ENCODE assay signal across 9 mouse cellular contexts in genomic region chr3:17616439-17617070, GRCm38 (mm10).
DNase-seq lines count a peak whose midpoint lies in the region; ATAC-seq lines count a peak whose summit lies in the region.
"Had no signal": no experiment of that assay in that cellular context is flagged by ENCODE, and none has a peak within 500 bp of the region (broad histone marks: within the 10 kb centered on the region; RNA-seq: fewer than 3 reads in every experiment).

No protein-coding gene starts in this region.

- peak; percentile 80 for ATAC-seq in midbrain, embryonic 16.5 days
- no peak for ATAC-seq in liver, embryonic 11.5 days (replicated peaks; ENCODE audit: low FRiP score)

- no peaks in the 10 kb centered on the region for H3K27me3 ChIP-seq in midbrain, embryonic 16.5 days (ENCODE audit: control insufficient read depth, insufficient read depth, low read depth, low read length)
- no peaks in the 10 kb centered on the region for H3K27me3 ChIP-seq in liver, embryonic 11.5 days (replicated peaks; ENCODE audit: control insufficient read depth, insufficient read depth, low read length)
- H3K27me3 ChIP-seq: limb, embryonic 12.5 days had no signal

- no peak overlapping the region for H3K4me2 ChIP-seq in midbrain, embryonic 16.5 days (ENCODE audit: low read length)
- no peak overlapping the region for H3K4me2 ChIP-seq in liver, embryonic 11.5 days
- H3K4me2 ChIP-seq: limb, embryonic 12.5 days had no signal

- intact Hi-C loops in heart, postnatal 14 days (cut with DNase I), result no loop called here

- peaks cover 15% of the 10 kb centered on the region for H3K4me1 ChIP-seq in midbrain, embryonic 16.5 days (ENCODE audit: control insufficient read depth, insufficient read depth, low read length)
- H3K4me1 ChIP-seq in liver, embryonic 11.5 days (replicated peaks; ENCODE audit: control insufficient read depth, insufficient read depth, low read length), result no peaks in the 10 kb centered on the region
- H3K4me1 ChIP-seq: limb, embryonic 12.5 days had no signal

- no peak overlapping the region for H3K4me3 ChIP-seq in midbrain, embryonic 16.5 days (ENCODE audit: low read depth, low read length)
- H3K4me3 ChIP-seq in liver, embryonic 11.5 days (ENCODE audit: low read depth, low read length), result no peak overlapping the region
- H3K4me3 ChIP-seq: limb, embryonic 12.5 days had no signal

- peak overlapping the region; percentile 71 for H3K27ac ChIP-seq in midbrain, embryonic 16.5 days (ENCODE audit: low read length)
- H3K27ac ChIP-seq in liver, embryonic 11.5 days (ENCODE audit: low read depth, low read length), result no peak overlapping the region
- H3K27ac ChIP-seq: limb, embryonic 12.5 days had no signal

- no peak overlapping the region for H3K9ac ChIP-seq in midbrain, embryonic 16.5 days (ENCODE audit: low read depth, low read length)
- H3K9ac ChIP-seq in liver, embryonic 11.5 days (ENCODE audit: low read depth, low read length), result no peak overlapping the region
- H3K9ac ChIP-seq: limb, embryonic 12.5 days had no signal

- 45% methylated on average over 2 of the region's 2 CpGs for WGBS in midbrain, embryonic 16.5 days
- 55% methylated on average over 2 of the region's 2 CpGs for WGBS in liver, embryonic 11.5 days

- no peaks in the 10 kb centered on the region for H3K9me3 ChIP-seq in midbrain, embryonic 16.5 days (replicated peaks; ENCODE audit: control insufficient read depth, low read length, poor library complexity, severe bottlenecking)
- no peaks in the 10 kb centered on the region for H3K9me3 ChIP-seq in liver, embryonic 11.5 days (ENCODE audit: control insufficient read depth, low read length)
- H3K9me3 ChIP-seq: limb, embryonic 12.5 days had no signal

- no peaks in the 10 kb centered on the region for H3K36me3 ChIP-seq in midbrain, embryonic 16.5 days (ENCODE audit: control insufficient read depth, insufficient read depth, low read length)
- H3K36me3 ChIP-seq in liver, embryonic 11.5 days (ENCODE audit: control insufficient read depth, insufficient read depth, low read length), result no peaks in the 10 kb centered on the region
- H3K36me3 ChIP-seq: limb, embryonic 12.5 days had no signal

- DNase-seq in adrenal gland, postnatal 25 days, result peak; percentile 12
- no peak for DNase-seq in adrenal gland, adult (ENCODE audit: inconsistent age in 2 of 2, low spot score in 1 of 2)
- peak; percentile 77 for DNase-seq in cerebellum, adult 9-10 months
- peak; percentile 66 to 82 for DNase-seq in heart, postnatal 14 days
- peak; percentile 34 to 58 for DNase-seq in layer of hippocampus, postnatal 25 days (ENCODE audit: extremely low spot score in 1 of 2, low spot score in 1 of 2)
- no peak for DNase-seq in thymus, postnatal 10 days (ENCODE audit: low spot score in 2 of 2)
- no peak for DNase-seq in liver, embryonic 11.5 days (ENCODE audit: low spot score)

Comparison
In these comparisons a context has a peak if more than half of its experiments do, and no peak if none do; other contexts are left out.
1. DNase-seq: peak in adrenal gland, postnatal 25 days (single experiment), cerebellum, adult 9-10 months (single experiment), heart, postnatal 14 days (2 of 2) and layer of hippocampus, postnatal 25 days (2 of 2); none in adrenal gland, adult (0 of 2), thymus, postnatal 10 days (0 of 2) and liver, embryonic 11.5 days (single experiment).